Mouse (Mus musculus) adrenal gland, adult (tissue): ENCODE data around the gene Myoz2.

Source experiments
- DNase-seq, 2 experiments: peaks; one replicate each; pipeline ENCODE4 v3.0.0; 2022 to 2023; ENCODE audit warnings: low spot score in 1 of 2; ENCODE audit not compliant: inconsistent age in 2 of 2

Myoz2 gene

GRCm38 (mm10) chr3:123034752-123035151 lies at the start of gene Myoz2:
TSS of gene Myoz2 (minus strand) at chr3:123035015.
- DNase-seq, result peak; percentile 65 to 80

GRCm38 (mm10) chr3:123081665-123082064 lies 46.9 kb upstream of the Myoz2 start:
- no peak for DNase-seq

- DNase-seq, result no peak
Measured at GRCm38 (mm10) chr3:123080943-123081342, 46.1 kb upstream of the Myoz2 start.

GRCm38 (mm10) chr3:123080017-123080725 lies 45.4 kb upstream of the Myoz2 start:
- DNase-seq, result no peak

- DNase-seq, result no peak
Measured at GRCm38 (mm10) chr3:123075759-123076158, 40.9 kb upstream of the Myoz2 start.

- DNase-seq, result no peak
Measured at GRCm38 (mm10) chr3:123075034-123075433, 40.2 kb upstream of the Myoz2 start.

GRCm38 (mm10) chr3:123073351-123073750 lies 38.5 kb upstream of the Myoz2 start:
- peak; percentile 60 to 89 for DNase-seq

- DNase-seq, result peak in 1 of 2 experiments; percentile 44
Measured at GRCm38 (mm10) chr3:123072472-123072871, 37.7 kb upstream of the Myoz2 start.

- DNase-seq, result no peak
Measured at GRCm38 (mm10) chr3:123070996-123071395, 36.2 kb upstream of the Myoz2 start.

- no peak for DNase-seq
Measured at GRCm38 (mm10) chr3:123066836-123067235, 32.0 kb upstream of the Myoz2 start.

GRCm38 (mm10) chr3:123065466-123065865 lies 30.7 kb upstream of the Myoz2 start:
- DNase-seq, result no peak

- DNase-seq, result no peak
Measured at GRCm38 (mm10) chr3:123064186-123064585, 29.4 kb upstream of the Myoz2 start.

- no peak for DNase-seq
Measured at GRCm38 (mm10) chr3:123061931-123062330, 27.1 kb upstream of the Myoz2 start.

- DNase-seq, result no peak
Measured at GRCm38 (mm10) chr3:123058832-123059231, 24.0 kb upstream of the Myoz2 start.

GRCm38 (mm10) chr3:123054178-123054577 lies 19.4 kb upstream of the Myoz2 start:
- no peak for DNase-seq

GRCm38 (mm10) chr3:123053192-123053938 lies 18.6 kb upstream of the Myoz2 start:
- DNase-seq, result peak in 1 of 2 experiments; percentile 51

- no peak for DNase-seq
Measured at GRCm38 (mm10) chr3:123042308-123042707, 7.5 kb upstream of the Myoz2 start.

- no peak for DNase-seq
Measured at GRCm38 (mm10) chr3:123033804-123034203, 1.0 kb downstream of the Myoz2 start.

GRCm38 (mm10) chr3:123025634-123026033 lies 9.2 kb downstream of the Myoz2 start:
- DNase-seq, result no peak

- no peak for DNase-seq
Measured at GRCm38 (mm10) chr3:123024496-123025234, 10.2 kb downstream of the Myoz2 start.

- no peak for DNase-seq
Measured at GRCm38 (mm10) chr3:123018792-123019191, 16.0 kb downstream of the Myoz2 start.

GRCm38 (mm10) chr3:123013476-123013875 lies 21.3 kb downstream of the Myoz2 start:
- DNase-seq, result no peak
